Mouse (Mus musculus) liver, embryonic 14.5 days (tissue): ENCODE measurements around the gene Rhbdd1. TPM values are rescaled to one million over a fixed set of nuclear protein-coding genes. Genes with fewer than 3 reads are reported as not detected.

Experiments
- ATAC-seq: fragments of 200-750 bp; cut with Nextera tagmentation; 2 replicates; pipeline ENCODE4 v1.8.0; 2017; ENCODE audit warnings: moderate number of reproducible peaks, mild to moderate bottlenecking, moderate library complexity; ENCODE audit not compliant: insufficient read depth
- DNase-seq, 3 experiments: peaks; one replicate each; pipeline ENCODE4 v3.0.0-alpha.2; 2012 to 2013; ENCODE audit warnings: low read depth in 3 of 3, low spot score in 3 of 3
- H3K27ac ChIP-seq: fragments of 300-500 bp; sonication (generic); 2 replicates; pipeline ENCODE4 v1.5.1; 2014; ENCODE audit warnings: moderate library complexity, mild to moderate bottlenecking, control low read depth, inconsistent platforms
- H3K27me3 ChIP-seq: fragments of 300-500 bp; sonication (generic); 2 replicates; pipeline ENCODE4 v1.6.1; 2014; ENCODE audit warnings: mild to moderate bottlenecking, low read length, moderate library complexity; ENCODE audit not compliant: control insufficient read depth, insufficient read depth
- H3K36me3 ChIP-seq: fragments of 300-500 bp; sonication (generic); replicated peaks from 2 replicates; pipeline ENCODE4 v1.6.1; 2014; ENCODE audit warnings: low read depth; ENCODE audit not compliant: control insufficient read depth, insufficient read depth
- H3K4me1 ChIP-seq, 2 experiments: fragments of 200-500 bp in 1 of 2; fragments of 300-500 bp in 1 of 2; sonication (generic) in 1 of 2; replicated peaks; 2 replicates each; pipeline ENCODE4 v1.6.1; 2012 to 2014; ENCODE audit warnings: antibody characterized with exemption in 1 of 2, inconsistent platforms in 1 of 2, low read length in 1 of 2; ENCODE audit not compliant: control insufficient read depth in 2 of 2, insufficient read depth in 2 of 2
- H3K4me2 ChIP-seq: fragments of 300-500 bp; sonication (generic); 2 replicates; pipeline ENCODE4 v1.6.1; 2014; ENCODE audit warnings: low read depth, mild to moderate bottlenecking, control low read depth, moderate library complexity
- H3K4me3 ChIP-seq, 2 experiments: fragments of 200-500 bp in 1 of 2; fragments of 300-500 bp in 1 of 2; sonication (generic) in 1 of 2; 2 replicates each; pipeline ENCODE4 v1.5.1; 2012 to 2014; ENCODE audit warnings: low read depth in 2 of 2, low read length in 2 of 2, mild to moderate bottlenecking in 2 of 2, control low read depth in 1 of 2, inconsistent platforms in 1 of 2, moderate library complexity in 1 of 2; ENCODE audit not compliant: insufficient read depth in 1 of 2
- H3K9ac ChIP-seq: fragments of 300-500 bp; sonication (generic); replicated peaks from 2 replicates; pipeline ENCODE4 v1.6.1; 2014; ENCODE audit warnings: mild to moderate bottlenecking, control low read depth, moderate library complexity
- H3K9me3 ChIP-seq: fragments of 300-500 bp; sonication (generic); 2 replicates; pipeline ENCODE4 v1.6.1; 2016; ENCODE audit warnings: low read length, mixed read lengths; ENCODE audit not compliant: control insufficient read depth
- CTCF ChIP-seq: IDR thresholded peaks from 2 replicates; pipeline ENCODE4 v1.5.1; 2016; ENCODE audit warnings: antibody characterized with exemption, low read depth, control low read depth
- EP300 ChIP-seq: IDR thresholded peaks from 2 replicates; pipeline ENCODE4 v1.6.1; 2016; ENCODE audit warnings: antibody characterized with exemption, low read depth
- WGBS: fragments of 180-500 bp; shearing (Covaris S2); extraction: QIAGEN DNeasy Blood & Tissue Kit; methylation state at CpG from one replicate; pipeline ENCODE4 v1.1.7; 2014; ENCODE audit not compliant: insufficient replicate concordance; 5-methylcytosine and 5-hydroxymethylcytosine counted together
- polyA plus RNA-seq, 2 experiments: library from polyadenylated mRNA; depleted of rRNA in 1 of 2; stranded (reverse) in 1 of 2; unstranded in 1 of 2; fragments of >200 nt; fragmentation: Nextera tagmentation in 1 of 2; extraction: Ambion mirVana in 1 of 2; gene quantifications; 2 replicates each; pipeline versions ENCODE4 v1.2.1 to v1.2.3; 2012 to 2014

Rhbdd1 gene
- polyA plus RNA-seq, 2 experiments: 4.9 to 5.8 TPM

GRCm38 (mm10) chr1:82285461-82286189, 30.6 kb upstream of the Rhbdd1 start:
- DNase-seq (no peak), ATAC-seq (no peak)
- peak overlapping the region; percentile 7 to 22; a peak in 2 of 4 replicates for H3K4me3 ChIP-seq
- no peaks in the 10 kb centered on the region for H3K36me3 ChIP-seq
- peaks cover 3 to 11% of the 10 kb centered on the region in 2 experiments; a peak in 3 of 4 replicates for H3K4me1 ChIP-seq
- WGBS: 44% methylated on average over 5 of the region's 5 CpGs
- peaks cover 22% of the 10 kb centered on the region for H3K27me3 ChIP-seq
- H3K27ac ChIP-seq: no peak overlapping the region
- peak overlapping the region; percentile 23 for H3K4me2 ChIP-seq
- no peaks in the 10 kb centered on the region for H3K9me3 ChIP-seq
- no peak overlapping the region for H3K9ac ChIP-seq
- TF ChIP-seq EP300 (no peak), CTCF (no peak)

GRCm38 (mm10) chr1:82286190-82287051, 29.8 kb upstream of the Rhbdd1 start:
- WGBS: 38% methylated on average over 15 of the region's 15 CpGs
- H3K27me3 ChIP-seq: peaks cover 30% of the 10 kb centered on the region
- TF ChIP-seq CTCF (no peak), EP300 (no peak)
- H3K4me3 ChIP-seq: peak overlapping the region; percentile 20 to 22; a peak in 3 of 4 replicates
- no peak overlapping the region for H3K27ac ChIP-seq
- peak overlapping the region; percentile 23 for H3K4me2 ChIP-seq
- H3K36me3 ChIP-seq: no peaks in the 10 kb centered on the region
- peaks cover 3 to 11% of the 10 kb centered on the region in 2 experiments; a peak in 3 of 4 replicates for H3K4me1 ChIP-seq
- ATAC-seq (no peak), DNase-seq (no peak)
- H3K9me3 ChIP-seq: no peaks in the 10 kb centered on the region
- H3K9ac ChIP-seq: no peak overlapping the region

- no peak overlapping the region for H3K27ac ChIP-seq
These were observed 29.0 kb upstream of the Rhbdd1 start for GRCm38 (mm10) chr1:82287052-82287775.

GRCm38 (mm10) chr1:82287776-82288325, 28.4 kb upstream of the Rhbdd1 start:
- H3K27ac ChIP-seq: no peak overlapping the region
- DNase-seq (no peak), ATAC-seq (no peak)
- no peaks in the 10 kb centered on the region for H3K36me3 ChIP-seq
- H3K4me1 ChIP-seq: peaks cover 1 to 6% of the 10 kb centered on the region in 2 experiments; a peak in 3 of 4 replicates
- H3K9me3 ChIP-seq: no peaks in the 10 kb centered on the region
- no peak overlapping the region for H3K4me2 ChIP-seq
- H3K4me3 ChIP-seq: no peak overlapping the region
- 69% methylated on average over 16 of the region's 16 CpGs for WGBS
- TF ChIP-seq CTCF (no peak), EP300 (no peak)
- peaks cover 44% of the 10 kb centered on the region for H3K27me3 ChIP-seq
- no peak overlapping the region for H3K9ac ChIP-seq

More at GRCm38 (mm10) chr1:82287052-82287775, 29.0 kb upstream of the Rhbdd1 start:
- peak overlapping the region in 1 of 2 experiments; percentile 20; a peak in 2 of 4 replicates for H3K4me3 ChIP-seq
- DNase-seq: no peak
- H3K36me3 ChIP-seq: no peaks in the 10 kb centered on the region
- ATAC-seq: no peak
- no peaks in the 10 kb centered on the region for H3K9me3 ChIP-seq
- WGBS: 63% methylated on average over 22 of the region's 22 CpGs
- peak overlapping the region; percentile 23 for H3K4me2 ChIP-seq
- peaks cover 3 to 10% of the 10 kb centered on the region in 2 experiments; a peak in 3 of 4 replicates for H3K4me1 ChIP-seq
- peaks cover 38% of the 10 kb centered on the region for H3K27me3 ChIP-seq
- no peak for TF ChIP-seq CTCF
- no peak for TF ChIP-seq EP300
- no peak overlapping the region for H3K9ac ChIP-seq
